Mouse (Mus musculus): Measurements from ENCODE around the gene Bcl2.
"Not testable (repeated sequence)": the region's sequence is repeated elsewhere in the genome, so short reads cannot be mapped to it uniquely, and the experiment has no call there.

GRCm38 (mm10) chr1:106534835-106535234 is 179.2 kb downstream of the Bcl2 start:
- not testable (repeated sequence) for TF ChIP-seq CTCF (IDR thresholded peaks at IDR 0.05; ENCODE audit: borderline replicate concordance, insufficient read depth, low read length); POLR2A (IDR thresholded peaks at IDR 0.05; ENCODE audit: low read depth, low read length)
